Mouse (Mus musculus) mesoderm, embryonic 11.5 days (tissue): ENCODE results near the gene 9630041A04Rik.
A peak's percentile ranks its signal among the peaks of the same experiment; 100 is the strongest.

Source experiments
- DNase-seq: peaks from one replicate; pipeline ENCODE4 v3.0.0-alpha.2; 2012; ENCODE audit warnings: low read depth, low spot score

The 9630041A04Rik gene

GRCm38 (mm10) chr9:101918771-101919170 is 57.1 kb downstream of the 9630041A04Rik start:
- DNase-seq = no peak

GRCm38 (mm10) chr9:101919324-101919723 is 57.7 kb downstream of the 9630041A04Rik start:
- no peak for DNase-seq

GRCm38 (mm10) chr9:101922846-101923245 is 61.2 kb downstream of the 9630041A04Rik start:
- DNase-seq = no peak

GRCm38 (mm10) chr9:101924829-101925228 is 63.2 kb downstream of the 9630041A04Rik start:
- DNase-seq = no peak

- peak; percentile 18 for DNase-seq
Measured at GRCm38 (mm10) chr9:101933946-101934573, 72.4 kb downstream of the 9630041A04Rik start.

GRCm38 (mm10) chr9:101934887-101935286 is 73.2 kb downstream of the 9630041A04Rik start:
- DNase-seq = no peak

GRCm38 (mm10) chr9:101938066-101938465 is 76.4 kb downstream of the 9630041A04Rik start:
- no peak for DNase-seq

- no peak for DNase-seq
Measured at GRCm38 (mm10) chr9:101939006-101939405, 77.4 kb downstream of the 9630041A04Rik start.

- DNase-seq = no peak
Measured at GRCm38 (mm10) chr9:101940182-101940581, 78.5 kb downstream of the 9630041A04Rik start.

- DNase-seq = no peak
Measured at GRCm38 (mm10) chr9:101942058-101942669, 80.5 kb downstream of the 9630041A04Rik start.

GRCm38 (mm10) chr9:101945326-101945725 is 83.7 kb downstream of the 9630041A04Rik start:
- DNase-seq = no peak

GRCm38 (mm10) chr9:101945814-101946213 is 84.2 kb downstream of the 9630041A04Rik start:
- no peak for DNase-seq

GRCm38 (mm10) chr9:101950101-101950500 is 88.5 kb downstream of the 9630041A04Rik start:
- no peak for DNase-seq

- no peak for DNase-seq
Measured at GRCm38 (mm10) chr9:101954529-101954928, 92.9 kb downstream of the 9630041A04Rik start.

- no peak for DNase-seq
Measured at GRCm38 (mm10) chr9:101956228-101956627, 94.6 kb downstream of the 9630041A04Rik start.

GRCm38 (mm10) chr9:101971806-101972205 is 110.2 kb downstream of the 9630041A04Rik start:
- peak; percentile 34 for DNase-seq

- DNase-seq = no peak
Measured at GRCm38 (mm10) chr9:101972314-101972713, 110.7 kb downstream of the 9630041A04Rik start.

- no peak for DNase-seq
Measured at GRCm38 (mm10) chr9:101976884-101977465, 115.3 kb downstream of the 9630041A04Rik start.

- no peak for DNase-seq
Measured at GRCm38 (mm10) chr9:101981161-101981560, 119.5 kb downstream of the 9630041A04Rik start.

GRCm38 (mm10) chr9:101982378-101982777 is 120.7 kb downstream of the 9630041A04Rik start:
- no peak for DNase-seq

- no peak for DNase-seq
Measured at GRCm38 (mm10) chr9:101986910-101987309, 125.3 kb downstream of the 9630041A04Rik start.

GRCm38 (mm10) chr9:101990032-101990431 is 128.4 kb downstream of the 9630041A04Rik start:
- DNase-seq = no peak

GRCm38 (mm10) chr9:101990836-101991235 is 129.2 kb downstream of the 9630041A04Rik start:
- no peak for DNase-seq
